Mouse (Mus musculus) large intestine, adult 2 months (tissue): ENCODE results near the gene Sh3glb1. TPM values are rescaled to one million over a fixed set of nuclear protein-coding genes. Genes with fewer than 3 reads are reported as not detected.

Experiments used
- polyA plus RNA-seq: library from polyadenylated mRNA; depleted of rRNA; stranded (reverse); fragments of >200 nt; gene quantifications from 2 replicates; pipeline ENCODE4 v1.2.3, GENCODE M21; 2012; rRNA removed

Gene Sh3glb1
- polyA plus RNA-seq, 1 experiment, result 19.1 TPM

Other genes with a start within 250 kb of the Sh3glb1 start
- 3.2 and 3.7 TPM in 2 replicates for gene Hs2st1, start 150.2 kb downstream of the Sh3glb1 start, polyA plus RNA-seq
- 129 and 135 TPM in 2 replicates for gene Selenof, start 150.0 kb downstream of the Sh3glb1 start, polyA plus RNA-seq
- gene Clca3a1, start 40.6 kb upstream of the Sh3glb1 start, polyA plus RNA-seq, result 3.4 and 7.0 TPM in 2 replicates
- gene Clca3a2, start 99.2 kb upstream of the Sh3glb1 start, polyA plus RNA-seq, result 8.8 and 15.4 TPM in 2 replicates
- 110 and 175 TPM in 2 replicates for gene Clca3b, start 129.0 kb upstream of the Sh3glb1 start, polyA plus RNA-seq
- gene Clca4b, start 212.2 kb upstream of the Sh3glb1 start, polyA plus RNA-seq, result 217 and 446 TPM in 2 replicates